Mouse (Mus musculus) neural tube, embryonic 10.5 days (tissue): ENCODE results near the gene Ccdc121.
A peak's percentile ranks its signal among the peaks of the same experiment; 100 is the strongest.
"Not testable (repeated sequence)": the region's sequence is repeated elsewhere in the genome, so short reads cannot be mapped to it uniquely, and the experiment has no call there.

Source experiments
- DNase-seq: peaks from one replicate; pipeline ENCODE4 v3.0.0-alpha.2; 2017; ENCODE audit warnings: low spot score; ENCODE audit errors: extremely low spot score

Ccdc121 gene

GRCm38 (mm10) chr1:181512430-181513129 is 1.3 kb upstream of the Ccdc121 start:
- DNase-seq: no peak

GRCm38 (mm10) chr1:181510855-181511254 is 396 bp downstream of the Ccdc121 start:
- not testable (repeated sequence) for DNase-seq

- no peak for DNase-seq
These were observed 5.9 kb downstream of the Ccdc121 start for GRCm38 (mm10) chr1:181505367-181505766.

- no peak for DNase-seq
These were observed 7.8 kb downstream of the Ccdc121 start for GRCm38 (mm10) chr1:181503471-181503870.

GRCm38 (mm10) chr1:181484696-181485095 is 26.6 kb downstream of the Ccdc121 start:
- DNase-seq: no peak

- DNase-seq: no peak
These were observed 34.7 kb downstream of the Ccdc121 start for GRCm38 (mm10) chr1:181476557-181476956.

- no peak for DNase-seq
These were observed 35.1 kb downstream of the Ccdc121 start for GRCm38 (mm10) chr1:181476141-181476540.

- no peak for DNase-seq
These were observed 41.8 kb downstream of the Ccdc121 start for GRCm38 (mm10) chr1:181469415-181469814.

GRCm38 (mm10) chr1:181467321-181467670 is 44.0 kb downstream of the Ccdc121 start:
- no peak for DNase-seq

- DNase-seq: no peak
These were observed 44.5 kb downstream of the Ccdc121 start for GRCm38 (mm10) chr1:181466601-181467320.

- no peak for DNase-seq
These were observed 45.2 kb downstream of the Ccdc121 start for GRCm38 (mm10) chr1:181466040-181466439.

GRCm38 (mm10) chr1:181465027-181465426 is 46.2 kb downstream of the Ccdc121 start:
- peak; percentile 38 for DNase-seq

- DNase-seq: no peak
These were observed 48.4 kb downstream of the Ccdc121 start for GRCm38 (mm10) chr1:181462906-181463179.

- no peak for DNase-seq
These were observed 49.0 kb downstream of the Ccdc121 start for GRCm38 (mm10) chr1:181462051-181462905.

- no peak for DNase-seq
These were observed 49.8 kb downstream of the Ccdc121 start for GRCm38 (mm10) chr1:181461484-181461883.

GRCm38 (mm10) chr1:181460283-181460682 is 51.0 kb downstream of the Ccdc121 start:
- DNase-seq: no peak
